Mouse (Mus musculus) thymus, adult 2 months (tissue): ENCODE measurements around the gene Cpm. TPM values are rescaled to one million over a fixed set of nuclear protein-coding genes. Genes with fewer than 3 reads are reported as not detected.

ENCODE experiments used
- DNase-seq: peaks from one replicate; pipeline ENCODE4 v3.0.0; 2021
- H3K27ac ChIP-seq: fragments of 200-500 bp; 2 replicates; pipeline ENCODE4 v1.5.1; 2012; ENCODE audit warnings: low read length, control low read depth; ENCODE audit not compliant: control insufficient read depth, insufficient read depth
- H3K27me3 ChIP-seq: fragments of 200-500 bp; 2 replicates; pipeline ENCODE4 v1.6.1; 2012; ENCODE audit warnings: mild to moderate bottlenecking, low read length, moderate library complexity, mixed read lengths; ENCODE audit not compliant: control insufficient read depth, insufficient read depth
- H3K36me3 ChIP-seq: fragments of 200-500 bp; 2 replicates; pipeline ENCODE4 v1.6.1; 2012; ENCODE audit warnings: mild to moderate bottlenecking, low read length, moderate library complexity; ENCODE audit not compliant: control insufficient read depth, insufficient read depth
- H3K4me1 ChIP-seq: fragments of 200-500 bp; replicated peaks from 2 replicates; pipeline ENCODE4 v1.6.1; 2012; ENCODE audit warnings: low read length; ENCODE audit not compliant: control insufficient read depth, insufficient read depth
- H3K4me3 ChIP-seq: fragments of 200-500 bp; 2 replicates; pipeline ENCODE4 v1.5.1; 2012; ENCODE audit warnings: mild to moderate bottlenecking, low read length, control low read depth, moderate library complexity; ENCODE audit not compliant: control insufficient read depth, insufficient read depth
- CTCF ChIP-seq: fragments of 200-500 bp; IDR thresholded peaks from 2 replicates; pipeline ENCODE4 v1.5.1; 2012; ENCODE audit warnings: mild to moderate bottlenecking, control low read depth, low read length, moderate library complexity, borderline replicate concordance; ENCODE audit not compliant: control insufficient read depth, poor library complexity, insufficient read depth; ENCODE audit errors: extremely low read depth
- POLR2A ChIP-seq: fragments of 200-500 bp; IDR thresholded peaks from 2 replicates; pipeline ENCODE4 v1.6.1; 2012; ENCODE audit warnings: mild to moderate bottlenecking, low read length, control low read depth, moderate library complexity; ENCODE audit not compliant: control insufficient read depth, poor library complexity, insufficient read depth; ENCODE audit errors: extremely low read depth
- WGBS: fragments of 180-500 bp; shearing (Covaris S2); methylation state at CpG from one replicate; pipeline ENCODE4 v1.1.7; 2018; 5-methylcytosine and 5-hydroxymethylcytosine counted together
- polyA plus RNA-seq: library from polyadenylated mRNA; depleted of rRNA; stranded (reverse); fragments of >200 nt; gene quantifications from 2 replicates; pipeline ENCODE4 v1.2.3, GENCODE M21; 2012

The Cpm gene
- polyA plus RNA-seq, 1 experiment = 3.2 TPM

GRCm38 (mm10) chr10:117589144-117589940 lies 40.0 kb upstream of the Cpm start:
- H3K27me3 ChIP-seq = no peaks in the 10 kb centered on the region
- no peak for DNase-seq
- H3K36me3 ChIP-seq = no peaks in the 10 kb centered on the region
- TF ChIP-seq CTCF (no peak), POLR2A (no peak)
- H3K27ac ChIP-seq = no peak overlapping the region
- H3K4me1 ChIP-seq = no peaks in the 10 kb centered on the region
- 88% methylated on average over 8 of the region's 8 CpGs for WGBS
- no peak overlapping the region for H3K4me3 ChIP-seq

GRCm38 (mm10) chr10:117590331-117591301 lies 38.7 kb upstream of the Cpm start:
- no peaks in the 10 kb centered on the region for H3K27me3 ChIP-seq
- TF ChIP-seq POLR2A (no peak), CTCF (no peak)
- WGBS = 92% methylated on average over 13 of the region's 13 CpGs
- no peaks in the 10 kb centered on the region for H3K36me3 ChIP-seq
- H3K4me1 ChIP-seq = peaks cover 5% of the 10 kb centered on the region
- no peak overlapping the region for H3K4me3 ChIP-seq
- no peak overlapping the region for H3K27ac ChIP-seq
- no peak for DNase-seq

GRCm38 (mm10) chr10:117591766-117592165 lies 37.5 kb upstream of the Cpm start:
- Histone ChIP-seq H3K27me3 (no peaks in the 10 kb centered on the region), H3K4me3 (no peak overlapping the region), H3K4me1 (peaks cover 11% of the 10 kb centered on the region), H3K27ac (no peak overlapping the region), H3K36me3 (no peaks in the 10 kb centered on the region)
- TF ChIP-seq CTCF = no peak
- 60% methylated on average over 9 of the region's 9 CpGs for WGBS
- DNase-seq = no peak

GRCm38 (mm10) chr10:117592306-117593040 lies 36.8 kb upstream of the Cpm start:
- no peaks in the 10 kb centered on the region for H3K27me3 ChIP-seq
- no peak overlapping the region for H3K4me3 ChIP-seq
- TF ChIP-seq CTCF (no peak), POLR2A (no peak)
- no peak for DNase-seq
- WGBS = 87% methylated on average over 7 of the region's 7 CpGs
- H3K27ac ChIP-seq = no peak overlapping the region
- H3K36me3 ChIP-seq = no peaks in the 10 kb centered on the region
- peaks cover 11% of the 10 kb centered on the region for H3K4me1 ChIP-seq

GRCm38 (mm10) chr10:117593041-117593570 lies 36.2 kb upstream of the Cpm start:
- H3K4me3 ChIP-seq = no peak overlapping the region
- no peak overlapping the region for H3K27ac ChIP-seq
- DNase-seq = no peak
- H3K36me3 ChIP-seq = no peaks in the 10 kb centered on the region
- no peaks in the 10 kb centered on the region for H3K27me3 ChIP-seq
- WGBS = 94% methylated on average over 5 of the region's 5 CpGs
- peaks cover 11% of the 10 kb centered on the region for H3K4me1 ChIP-seq
- TF ChIP-seq POLR2A (no peak), CTCF (no peak)

GRCm38 (mm10) chr10:117593857-117594256 lies 35.4 kb upstream of the Cpm start:
- Histone ChIP-seq H3K36me3 (no peaks in the 10 kb centered on the region), H3K4me3 (no peak overlapping the region), H3K4me1 (peaks cover 11% of the 10 kb centered on the region), H3K27ac (no peak overlapping the region), H3K27me3 (no peaks in the 10 kb centered on the region)
- DNase-seq = no peak
- TF ChIP-seq CTCF (no peak), POLR2A (no peak)
- WGBS = 98% methylated on average over 13 of the region's 13 CpGs
